Mouse (Mus musculus) CH12F3 (cell line): Measurements from ENCODE around the gene Hoxd3.

Experiments used
- in situ Hi-C: fragments of 300-500 bp; cut with MboI; formaldehyde crosslinking; loops from 2 replicates; pipeline ENCODE4 v1.14.3; 2020; ENCODE audit warnings: low sequenced_read_pairs

The Hoxd3 gene

DNA sequence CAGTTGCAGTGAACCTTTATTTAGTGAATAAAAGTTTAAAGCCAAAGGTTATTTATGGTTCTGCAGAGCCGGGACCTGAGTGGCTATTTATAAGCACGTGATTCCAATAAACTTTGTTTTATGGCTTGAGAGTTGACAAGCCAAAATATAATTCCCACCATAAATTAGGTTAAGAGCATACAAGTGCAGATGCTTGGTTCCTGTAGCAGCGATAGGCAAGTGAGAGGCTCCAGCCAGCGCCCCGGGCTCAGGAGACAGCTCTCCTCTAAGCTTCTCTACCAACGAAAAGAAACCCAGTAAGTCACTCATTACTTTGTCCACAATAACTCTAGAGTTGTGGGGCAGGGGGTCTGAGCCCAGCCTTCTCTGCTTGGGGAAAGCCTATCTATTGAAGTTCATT is 10.2 kb downstream of the Hoxd3 start:
- in situ Hi-C loops = loop anchor here (25.0 kb wide), 1 partner anchor 865 kb away; no protein-coding TSS in a partner anchor

DNA sequence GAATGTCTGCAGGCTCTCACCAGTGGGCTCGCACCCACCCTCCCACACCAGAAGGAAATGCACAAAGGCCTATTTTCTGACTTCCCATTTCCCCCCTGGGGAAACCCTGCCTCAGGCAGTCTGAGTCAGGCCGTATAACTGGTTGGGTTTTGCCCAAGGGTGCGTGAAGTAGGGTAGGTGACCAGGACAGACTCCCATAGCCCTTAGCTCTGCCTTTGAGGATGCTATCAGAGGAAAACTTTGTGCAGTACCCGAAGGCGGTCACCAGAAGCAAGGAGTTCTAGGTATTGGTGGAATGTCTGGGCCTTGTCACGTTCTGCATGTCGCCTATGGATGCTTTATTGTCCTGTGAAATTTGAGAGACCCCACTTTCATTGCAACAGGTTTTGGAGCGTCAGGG is 11.2 kb downstream of the Hoxd3 start:
- in situ Hi-C loops = loop anchor here (25.0 kb wide), 1 partner anchor 864 kb away; no protein-coding TSS in a partner anchor

DNA sequence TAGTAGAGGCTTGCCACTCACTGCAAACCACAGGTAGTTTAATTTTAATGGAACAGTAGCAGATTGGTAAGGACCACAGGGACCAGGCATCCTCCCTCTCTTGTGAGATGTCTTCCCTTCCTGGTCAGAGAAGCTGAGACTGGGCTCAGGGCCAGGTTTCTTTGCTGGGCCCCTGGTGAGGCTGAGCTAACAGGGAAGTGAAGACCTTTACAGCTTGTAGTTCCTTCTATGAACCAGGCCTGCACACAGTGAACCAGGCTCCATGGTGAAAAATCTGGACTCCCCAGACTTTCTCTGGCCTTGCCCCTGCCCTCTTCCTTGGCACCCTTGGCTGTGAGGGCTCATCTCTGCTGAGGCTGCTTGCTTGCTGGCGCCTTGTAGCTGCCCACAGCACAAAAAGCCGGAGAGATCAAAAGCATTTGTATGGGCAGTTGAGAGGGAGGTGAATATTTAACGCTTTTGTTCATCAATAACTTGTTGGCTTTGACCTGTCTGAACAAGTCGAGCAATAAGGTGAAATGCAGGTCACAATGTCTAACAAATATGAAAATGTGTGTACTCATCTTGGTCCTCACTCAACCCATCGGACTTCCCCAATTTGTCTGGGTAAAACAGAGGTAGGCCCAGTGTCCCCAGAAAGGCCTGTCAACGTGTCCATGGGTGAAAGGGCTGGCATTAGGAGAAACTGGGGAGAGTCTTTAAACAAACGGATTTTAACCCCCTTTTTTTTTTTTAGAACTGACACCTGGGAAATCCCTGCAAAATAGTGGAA is 12.7 kb downstream of the Hoxd3 start:
- in situ Hi-C loops = loop anchor here (25.0 kb wide), 1 partner anchor 863 kb away; no protein-coding TSS in a partner anchor

GRCm38 (mm10) chr2:74725171-74725570 is 13.4 kb downstream of the Hoxd3 start:
- in situ Hi-C loops = no loop called here

- in situ Hi-C loops = no loop called here
Measured at GRCm38 (mm10) chr2:74726551-74726950, 14.8 kb downstream of the Hoxd3 start, which contains the start of gene Gm28230. TSS of gene Gm28230 (plus strand) at chr2:74726728.

- in situ Hi-C loops = no loop called here
Measured at GRCm38 (mm10) chr2:74726973-74727639, 15.4 kb downstream of the Hoxd3 start.

- in situ Hi-C loops = no loop called here
Measured at GRCm38 (mm10) chr2:74727640-74728302, 16.0 kb downstream of the Hoxd3 start.

- in situ Hi-C loops = no loop called here
Measured at GRCm38 (mm10) chr2:74728303-74728680, 16.6 kb downstream of the Hoxd3 start.

DNA sequence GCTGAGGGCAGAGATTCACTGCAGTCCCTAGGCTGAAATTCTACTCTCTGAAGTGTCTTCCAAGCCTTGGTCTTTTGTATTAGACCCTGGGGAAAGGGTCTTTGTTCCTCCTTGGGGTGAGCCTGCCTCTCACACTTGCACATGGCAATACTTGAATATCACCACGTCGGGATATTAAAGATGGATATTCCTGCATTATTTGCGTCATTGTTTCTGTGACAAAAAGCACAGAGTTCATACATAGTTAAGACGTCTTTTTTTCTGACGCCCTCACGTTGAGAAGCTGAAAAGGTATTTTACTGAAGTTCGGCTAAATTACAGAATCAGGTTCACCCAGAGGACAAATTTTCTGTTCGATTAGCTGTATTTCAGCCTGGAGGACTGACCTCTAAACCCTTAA is 18.6 kb downstream of the Hoxd3 start:
- in situ Hi-C loops = no loop called here

GRCm38 (mm10) chr2:74731055-74731454 is 19.3 kb downstream of the Hoxd3 start:
- in situ Hi-C loops = no loop called here

DNA sequence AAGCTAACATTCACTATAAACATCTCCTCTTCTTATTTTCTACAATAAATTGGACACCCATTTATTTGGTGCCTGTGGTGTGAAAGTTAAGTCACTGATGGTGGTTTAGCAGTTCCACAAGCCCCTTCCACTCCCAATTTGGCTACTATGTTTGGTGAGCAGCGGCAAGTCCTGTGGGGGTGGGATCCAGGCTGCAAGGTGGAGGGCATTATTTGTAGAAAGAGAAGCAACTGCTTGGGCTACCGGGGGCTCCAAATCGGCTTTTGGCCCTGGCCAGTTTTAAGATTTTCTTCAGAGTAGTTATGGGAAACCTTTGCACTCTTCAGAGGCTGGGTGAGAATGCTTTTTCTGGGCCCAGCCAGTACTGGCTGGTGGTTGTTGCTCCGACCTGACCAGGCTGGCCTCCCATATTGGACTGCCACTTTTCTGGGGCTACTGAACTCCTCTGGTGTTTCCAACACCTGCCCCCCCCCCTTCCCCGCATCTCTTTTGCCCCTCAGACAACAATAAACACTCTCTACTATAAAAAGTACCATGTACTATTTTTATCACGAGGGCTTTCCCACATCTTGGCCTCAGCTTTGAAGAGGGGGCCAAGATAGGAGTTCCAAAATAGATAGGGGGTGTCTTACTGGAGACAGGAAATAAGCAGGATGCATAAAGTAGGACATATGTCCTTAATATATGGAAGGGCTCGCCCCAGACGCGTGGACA is 20.2 kb downstream of the Hoxd3 start:
- in situ Hi-C loops = no loop called here

GRCm38 (mm10) chr2:74732513-74733316 is 21.0 kb downstream of the Hoxd3 start:
- in situ Hi-C loops = no loop called here

GRCm38 (mm10) chr2:74733317-74733661 is 21.6 kb downstream of the Hoxd3 start:
- in situ Hi-C loops = no loop called here

DNA sequence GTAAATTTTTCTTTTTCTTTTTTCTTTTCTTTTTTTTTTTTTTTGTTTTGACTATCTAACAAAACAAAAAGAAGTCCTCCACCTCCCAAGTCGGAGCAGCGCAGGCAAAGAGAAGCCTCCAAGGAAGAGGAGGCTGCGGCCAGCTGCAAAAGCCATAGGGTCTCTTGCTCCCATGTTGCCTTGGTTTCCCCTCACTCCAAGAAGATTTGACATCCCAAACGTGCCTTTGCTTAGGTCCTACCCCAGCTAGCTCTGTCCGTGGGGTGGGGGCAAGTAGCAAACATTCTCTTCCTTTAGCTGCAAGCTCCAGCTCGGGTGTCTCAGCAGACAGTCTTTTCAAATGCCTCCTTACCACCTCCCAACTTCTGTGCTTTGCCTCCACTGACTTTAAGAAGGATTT is 22.0 kb downstream of the Hoxd3 start:
- in situ Hi-C loops = no loop called here

DNA sequence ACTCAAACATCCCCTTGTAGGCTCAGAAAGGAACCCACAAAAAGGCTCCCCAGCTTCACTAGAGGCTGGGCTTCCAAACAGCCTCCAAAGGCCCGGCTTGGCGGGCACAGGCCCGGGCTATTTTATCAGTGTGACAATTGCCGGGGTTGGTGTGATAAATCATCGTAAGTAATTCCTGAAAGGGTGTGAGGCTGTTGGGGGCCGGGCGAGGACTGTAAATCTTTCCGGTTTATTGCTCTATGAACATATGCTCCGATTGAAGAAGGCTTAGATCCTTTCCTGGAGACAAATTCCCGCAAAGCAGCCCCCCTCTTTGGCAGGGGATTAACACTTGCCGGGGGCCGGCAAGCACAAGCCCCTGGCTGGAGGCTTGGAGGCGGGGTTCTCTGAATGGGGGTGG is 22.7 kb downstream of the Hoxd3 start:
- in situ Hi-C loops = no loop called here

- in situ Hi-C loops = no loop called here
Measured at GRCm38 (mm10) chr2:74734996-74735811, 23.5 kb downstream of the Hoxd3 start.

GRCm38 (mm10) chr2:74735851-74736687 is 24.3 kb downstream of the Hoxd3 start:
- in situ Hi-C loops = no loop called here

- in situ Hi-C loops = no loop called here
Measured at GRCm38 (mm10) chr2:74736688-74737577, 25.2 kb downstream of the Hoxd3 start.
